Mouse (Mus musculus): ENCODE results near the gene Ankrd66. TPM values are rescaled to one million over a fixed set of nuclear protein-coding genes. Genes with fewer than 3 reads are reported as not detected.
"Not testable (repeated sequence)": the region's sequence is repeated elsewhere in the genome, so short reads cannot be mapped to it uniquely, and the experiment has no call there.

Gene Ankrd66
- total RNA-seq, 2 experiments from 2014 or later, result not detected

DNA sequence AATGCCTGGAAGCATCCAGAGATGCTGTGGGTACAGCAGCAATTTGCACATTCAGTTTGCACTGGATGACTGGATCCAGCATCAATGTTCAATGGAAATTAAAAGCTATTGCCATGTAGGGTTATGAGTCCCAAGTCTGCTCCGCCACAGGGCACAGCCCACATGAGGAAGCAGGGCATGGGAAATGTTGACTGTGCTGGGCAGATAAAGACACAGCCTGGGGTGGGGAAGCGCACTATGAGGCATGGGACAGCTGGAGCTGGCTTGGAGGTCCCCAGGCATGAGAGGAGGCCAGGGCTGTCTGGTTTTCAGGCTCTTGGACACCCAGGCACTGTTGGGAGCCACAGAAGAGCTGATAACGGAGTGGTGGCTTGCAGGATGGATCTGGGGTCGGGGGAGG lies 601 bp upstream of the Ankrd66 start:
- no peak for ATAC-seq (replicated peaks; ENCODE audit: low FRiP score, poor library complexity, severe bottlenecking)

DNA sequence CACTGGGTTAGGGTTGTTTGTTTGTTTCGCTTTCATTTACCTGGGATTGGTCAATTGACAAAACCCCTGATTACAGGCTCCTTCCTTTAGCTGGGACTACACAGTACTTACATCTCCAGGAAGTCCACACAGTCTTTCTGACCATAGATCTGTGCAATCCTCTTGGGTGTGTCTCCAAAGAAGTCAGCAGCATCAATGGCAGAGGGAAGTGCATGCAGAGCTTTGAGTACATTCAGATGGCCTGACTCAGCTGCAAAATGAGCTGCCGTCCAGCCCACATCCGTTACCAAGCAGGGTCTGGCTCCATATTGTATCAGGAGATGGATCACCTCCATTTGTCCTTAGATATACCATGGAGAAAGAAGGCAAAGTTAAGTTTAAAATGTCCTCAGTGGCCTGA lies 4.7 kb downstream of the Ankrd66 start:
- ATAC-seq (replicated peaks; ENCODE audit: low FRiP score, poor library complexity, severe bottlenecking), result no peak

DNA sequence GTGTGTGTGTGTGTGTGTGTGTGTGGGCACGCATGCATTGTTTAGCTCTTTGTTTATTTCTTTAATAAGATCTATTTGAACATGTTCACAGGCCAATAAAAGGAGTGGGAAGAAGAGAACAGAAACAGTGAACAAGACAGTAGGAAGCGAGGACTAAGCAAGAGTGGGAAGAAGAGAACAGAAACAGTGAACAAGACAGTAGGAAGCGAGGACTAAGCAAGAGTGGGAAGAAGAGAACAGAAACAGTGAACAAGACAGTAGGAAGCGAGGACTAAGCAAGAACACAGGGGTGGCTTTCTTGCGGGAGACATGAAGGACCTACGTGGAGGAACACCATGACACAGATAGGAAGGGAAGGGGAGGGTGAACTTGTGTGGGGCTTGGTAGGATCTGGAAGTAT lies 6.6 kb downstream of the Ankrd66 start:
- ATAC-seq (replicated peaks; ENCODE audit: low FRiP score, poor library complexity, severe bottlenecking), result not testable (repeated sequence)

DNA sequence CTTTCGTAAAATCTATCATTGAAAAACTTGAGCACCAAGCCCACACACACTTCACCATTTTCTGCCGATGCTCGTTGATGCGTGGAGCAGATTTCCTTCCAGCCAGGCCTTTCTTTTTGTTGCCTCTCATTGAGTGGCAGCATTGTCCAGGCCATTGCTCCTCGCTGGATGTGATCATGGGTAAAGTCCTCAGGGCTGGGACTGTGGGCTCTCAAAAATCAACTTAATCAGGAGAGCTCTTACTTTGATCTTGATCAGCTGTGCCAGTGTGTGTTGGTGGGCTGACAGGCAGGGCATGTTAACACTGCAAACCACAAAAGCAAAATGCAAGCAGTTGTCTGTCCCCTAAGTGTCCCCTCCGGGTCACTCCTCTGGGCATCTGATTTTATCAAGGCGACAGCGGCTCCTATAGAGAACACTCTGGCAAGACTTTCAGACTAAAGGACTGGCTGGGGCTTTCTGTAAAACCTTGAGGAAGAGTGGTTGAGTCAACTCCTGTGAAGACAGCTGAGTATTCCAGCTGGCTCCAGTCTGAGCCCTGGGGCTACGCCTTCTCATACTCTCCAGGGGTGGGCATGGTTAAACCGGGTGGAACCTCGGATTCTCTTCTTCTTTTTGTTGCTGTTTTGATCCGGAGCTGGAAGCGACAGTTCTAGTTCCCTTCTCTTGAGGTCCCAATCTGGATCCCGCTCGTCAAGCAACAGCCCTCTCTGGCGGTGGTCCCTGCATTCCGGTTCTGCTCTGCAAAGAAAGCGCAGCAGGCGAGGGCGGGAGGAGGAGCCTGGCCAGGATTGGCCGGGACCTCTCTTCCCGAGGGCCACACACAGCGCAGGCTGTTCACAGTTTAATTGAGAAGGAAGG lies 8.8 kb downstream of the Ankrd66 start:
- ATAC-seq (replicated peaks; ENCODE audit: low FRiP score, poor library complexity, severe bottlenecking), result no peak

DNA sequence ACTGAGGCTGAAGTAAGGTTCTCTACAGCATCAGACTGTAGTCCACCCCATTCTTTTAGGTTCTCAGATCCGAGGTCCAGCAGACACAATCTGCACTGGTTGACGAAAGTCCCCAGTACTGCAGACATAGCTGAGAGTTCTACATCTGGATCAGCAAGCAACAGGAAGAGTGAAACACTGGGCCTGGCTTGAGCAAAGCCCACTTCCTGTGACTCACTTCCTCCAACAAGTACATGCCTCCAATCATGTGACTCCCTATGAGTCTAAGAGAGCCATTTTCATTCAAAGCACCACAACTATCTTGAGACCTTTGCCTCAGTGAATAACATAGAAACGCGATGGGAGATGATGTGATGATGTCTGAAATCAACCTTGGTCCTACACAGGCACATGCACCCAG lies 12.2 kb downstream of the Ankrd66 start:
- no peak for ATAC-seq (replicated peaks; ENCODE audit: low FRiP score, poor library complexity, severe bottlenecking)

DNA sequence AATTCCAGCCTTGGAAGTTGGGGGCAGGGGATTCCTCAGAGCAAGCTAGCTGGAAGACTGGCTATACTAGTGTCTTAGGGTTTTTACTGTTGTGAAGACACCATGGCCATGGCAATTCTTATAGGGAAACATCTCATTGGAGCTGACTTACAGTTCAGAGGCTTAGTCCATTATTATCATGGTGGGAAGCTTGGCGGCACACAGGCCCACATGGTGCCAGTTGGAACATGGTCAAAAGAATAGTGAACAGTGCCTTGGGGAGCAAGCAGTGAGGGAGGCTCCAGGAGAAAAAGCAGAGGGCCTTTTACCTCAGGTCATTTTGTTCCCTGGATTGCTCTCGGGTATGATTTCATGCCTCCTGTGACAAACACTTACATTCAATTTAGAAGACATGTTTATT lies 12.9 kb downstream of the Ankrd66 start:
- ATAC-seq (replicated peaks; ENCODE audit: low FRiP score, poor library complexity, severe bottlenecking), result no peak

DNA sequence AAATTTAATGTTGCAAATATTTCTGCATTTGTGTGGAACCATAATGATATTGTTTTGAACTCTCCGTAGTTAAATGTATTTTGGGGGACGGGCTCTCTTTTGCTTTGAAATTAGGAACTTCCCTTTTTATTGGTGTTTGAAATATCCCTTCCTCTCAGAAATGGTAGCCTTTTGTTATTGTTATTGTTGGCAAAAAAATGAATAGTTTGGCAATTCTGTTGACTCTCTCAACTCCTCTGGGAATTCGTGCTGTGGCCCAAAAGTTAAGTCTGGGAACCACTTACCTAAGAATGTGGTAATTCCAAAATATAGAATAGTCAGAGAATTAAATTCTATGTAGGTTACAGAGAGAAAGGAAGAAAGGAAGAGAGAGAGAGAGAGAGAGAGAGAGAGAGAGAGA lies 23.3 kb downstream of the Ankrd66 start:
- no peak for ATAC-seq (replicated peaks; ENCODE audit: low FRiP score, poor library complexity, severe bottlenecking)

DNA sequence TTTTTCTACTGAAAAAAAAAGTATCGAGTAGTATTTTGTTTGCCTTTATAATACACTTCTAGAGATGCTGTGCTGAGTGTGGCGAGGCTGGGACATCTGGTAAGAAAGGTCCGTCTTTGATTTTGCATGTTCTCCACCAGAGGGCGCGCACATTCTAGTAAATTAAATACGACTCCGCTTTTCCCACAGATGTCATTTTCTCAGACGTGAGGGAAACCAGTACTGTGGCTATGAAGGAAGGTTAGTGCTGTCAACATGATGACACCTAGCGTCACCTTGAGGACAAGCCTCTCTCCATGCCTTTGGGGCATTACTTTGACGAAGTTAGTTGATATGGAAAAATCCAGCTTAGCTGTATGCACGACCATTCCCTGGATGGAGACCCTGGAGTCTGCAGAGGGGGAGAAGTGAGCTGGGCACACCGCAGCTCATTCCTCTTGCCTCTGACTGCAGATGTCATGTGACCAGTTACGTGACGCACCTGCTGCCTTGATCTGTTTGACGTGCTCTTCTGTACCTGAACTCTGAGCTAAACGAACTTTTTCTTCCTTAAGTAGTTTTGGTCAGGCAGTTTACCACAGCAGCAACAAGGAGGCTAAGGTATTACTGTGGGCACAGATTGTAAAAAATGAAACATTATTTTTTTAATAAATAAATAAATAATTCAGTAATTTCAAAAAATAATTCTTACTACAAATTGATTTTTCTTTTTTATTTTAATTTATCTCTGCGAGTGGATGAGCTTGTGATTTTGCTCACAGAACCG lies 24.6 kb downstream of the Ankrd66 start:
- no peak for ATAC-seq (replicated peaks; ENCODE audit: low FRiP score, poor library complexity, severe bottlenecking)

DNA sequence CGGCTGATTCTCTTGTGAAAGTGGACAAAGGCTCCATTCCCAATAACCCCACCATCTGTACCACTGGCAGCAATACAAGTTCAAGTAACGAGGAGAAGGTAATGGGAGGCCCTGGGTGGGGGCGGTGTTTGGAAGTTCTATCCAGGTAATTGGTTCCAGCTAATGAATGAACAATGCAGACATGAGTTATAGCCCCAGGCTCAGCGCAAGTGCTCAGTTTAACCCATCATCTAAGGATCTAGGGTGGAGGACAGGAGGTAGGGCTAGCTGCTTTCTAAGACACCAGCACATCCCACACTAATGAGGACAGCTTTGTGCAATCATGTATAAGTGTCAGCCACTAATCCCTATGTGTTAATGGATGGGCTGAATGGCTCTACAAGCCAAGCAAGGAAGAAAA lies 32.7 kb downstream of the Ankrd66 start:
- ATAC-seq (replicated peaks; ENCODE audit: low FRiP score, poor library complexity, severe bottlenecking), result no peak

DNA sequence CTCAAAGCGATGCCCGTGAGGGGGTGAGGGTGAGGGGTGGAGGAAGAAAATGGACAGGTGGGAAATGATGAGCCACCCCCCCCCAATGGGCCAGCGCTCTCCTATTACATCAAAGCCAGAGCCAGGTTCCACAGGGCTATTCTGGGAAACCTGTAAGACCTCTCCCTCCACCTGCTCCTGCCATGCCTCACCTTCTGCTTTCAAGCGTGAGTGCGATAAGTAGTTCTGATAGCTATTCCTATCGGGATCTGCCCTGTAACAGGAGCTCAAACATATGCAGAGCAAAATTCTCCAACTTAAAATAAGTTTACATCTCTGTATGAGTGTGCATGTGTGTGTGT lies 38.9 kb downstream of the Ankrd66 start:
- no peak for ATAC-seq (replicated peaks; ENCODE audit: low FRiP score, poor library complexity, severe bottlenecking)

DNA sequence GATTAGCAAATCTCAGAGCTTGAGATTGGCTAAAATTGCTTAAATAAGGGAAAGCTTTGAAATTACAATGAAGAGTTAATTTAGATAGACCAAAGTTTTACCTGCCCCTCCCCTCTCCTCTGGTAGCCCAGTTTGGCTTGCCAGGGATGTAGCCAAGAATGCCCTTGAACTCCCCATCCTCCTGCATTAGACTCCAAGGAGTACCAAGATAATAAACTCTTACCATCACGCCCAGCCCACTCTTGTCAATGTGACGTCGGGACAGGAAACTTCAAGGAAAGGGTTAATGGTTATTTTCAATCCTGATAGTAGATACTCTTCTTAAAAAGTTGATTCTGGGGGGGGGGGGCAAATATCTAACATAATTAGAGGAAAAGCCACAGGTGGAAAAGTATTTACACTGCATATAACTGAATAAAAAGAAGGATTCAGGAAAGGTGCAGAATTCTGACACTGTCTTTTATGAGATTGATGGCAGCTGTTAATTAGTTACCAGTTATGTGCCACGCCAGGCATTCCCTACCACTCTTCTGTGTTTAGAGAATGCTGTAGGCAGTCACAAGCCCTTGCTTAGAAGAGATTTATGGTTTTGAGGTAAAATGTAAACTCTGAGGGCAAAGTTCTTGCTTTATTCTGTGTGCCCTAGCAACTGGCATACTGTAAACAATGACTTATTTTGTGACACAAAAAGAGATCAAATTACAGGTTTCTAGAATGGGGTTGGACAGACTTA lies 39.4 kb downstream of the Ankrd66 start:
- no peak for ATAC-seq (replicated peaks; ENCODE audit: low FRiP score, poor library complexity, severe bottlenecking)

DNA sequence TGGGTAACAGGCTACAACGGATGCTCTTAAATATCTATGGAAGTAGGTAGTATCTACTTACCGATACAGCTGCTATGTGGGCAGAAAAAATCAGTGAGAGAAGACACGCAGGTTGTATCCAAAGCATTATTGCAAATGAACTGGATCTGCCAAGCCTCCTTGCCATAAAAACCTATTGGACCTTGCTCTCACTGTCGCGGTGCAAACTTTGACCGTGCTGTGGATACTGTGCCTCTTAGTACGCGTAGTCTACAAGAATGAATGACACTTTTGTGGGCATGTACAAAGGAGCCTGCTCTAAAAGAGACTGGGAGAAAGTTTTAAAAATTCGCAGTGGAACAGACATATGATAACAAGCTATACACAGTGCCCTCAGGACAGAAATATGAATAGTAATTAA lies 40.8 kb downstream of the Ankrd66 start, which contains the start of gene Mep1a:
Mep1a (minus strand) TSS at position 221 of the 400 bp plus-strand sequence.
- no peak for ATAC-seq (replicated peaks; ENCODE audit: low FRiP score, poor library complexity, severe bottlenecking)

DNA sequence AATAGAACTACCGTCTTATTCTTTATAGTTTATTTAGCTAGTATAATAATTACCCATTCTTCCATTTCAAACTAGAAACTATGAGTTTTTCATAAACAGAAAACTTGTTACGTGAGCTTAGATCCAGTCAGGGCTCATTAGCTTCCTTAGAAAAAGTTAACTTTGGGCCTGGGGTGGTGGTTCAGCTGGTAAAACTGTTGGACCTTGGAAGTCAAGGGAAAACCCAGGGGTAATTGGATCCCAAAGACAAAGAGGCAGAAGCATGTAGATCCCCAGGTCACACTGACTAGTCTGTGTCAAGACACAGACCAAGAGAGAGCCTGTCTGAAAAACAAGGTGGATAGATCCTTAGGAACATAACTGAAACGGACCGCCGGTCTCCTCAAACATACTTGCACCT lies 41.8 kb downstream of the Ankrd66 start:
- ATAC-seq (replicated peaks; ENCODE audit: low FRiP score, poor library complexity, severe bottlenecking), result no peak

DNA sequence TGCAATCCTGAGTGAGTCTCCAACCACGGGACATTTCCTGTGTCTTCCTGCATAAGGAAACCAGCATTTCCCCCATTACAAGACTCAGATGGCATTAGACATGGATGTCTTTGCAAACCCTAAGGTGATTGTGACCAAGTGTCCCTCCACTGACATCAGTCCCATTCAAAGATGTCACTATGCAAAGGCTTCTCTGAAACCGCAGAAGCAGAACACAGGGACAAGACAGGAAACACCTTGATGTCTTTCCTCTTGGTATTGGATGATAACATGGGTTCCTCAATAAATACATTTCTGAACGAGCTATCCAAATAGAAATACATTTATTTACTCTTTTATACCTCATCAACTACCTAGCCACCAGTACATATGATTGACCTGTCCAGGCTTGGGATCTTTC lies 42.2 kb downstream of the Ankrd66 start:
- ATAC-seq (replicated peaks; ENCODE audit: low FRiP score, poor library complexity, severe bottlenecking), result no peak

DNA sequence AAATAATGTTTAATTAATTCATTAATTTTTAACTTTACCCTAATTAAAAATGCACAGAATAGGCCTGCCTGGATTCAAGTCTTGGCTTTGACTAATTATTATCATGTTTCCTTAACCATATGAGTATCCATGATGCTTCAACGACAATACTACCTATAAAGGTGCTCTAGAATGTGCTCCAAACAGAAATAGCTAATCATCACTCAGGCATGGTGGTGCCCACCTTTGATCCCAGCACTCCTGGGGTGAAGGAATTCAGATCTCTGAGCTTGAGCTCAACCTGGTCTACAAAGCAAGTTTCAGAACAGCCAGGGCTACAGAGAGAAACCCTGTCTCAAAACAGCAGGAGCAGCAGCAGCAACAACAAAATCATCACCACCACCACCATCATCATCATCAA lies 42.9 kb downstream of the Ankrd66 start:
- no peak for ATAC-seq (replicated peaks; ENCODE audit: low FRiP score, poor library complexity, severe bottlenecking)

DNA sequence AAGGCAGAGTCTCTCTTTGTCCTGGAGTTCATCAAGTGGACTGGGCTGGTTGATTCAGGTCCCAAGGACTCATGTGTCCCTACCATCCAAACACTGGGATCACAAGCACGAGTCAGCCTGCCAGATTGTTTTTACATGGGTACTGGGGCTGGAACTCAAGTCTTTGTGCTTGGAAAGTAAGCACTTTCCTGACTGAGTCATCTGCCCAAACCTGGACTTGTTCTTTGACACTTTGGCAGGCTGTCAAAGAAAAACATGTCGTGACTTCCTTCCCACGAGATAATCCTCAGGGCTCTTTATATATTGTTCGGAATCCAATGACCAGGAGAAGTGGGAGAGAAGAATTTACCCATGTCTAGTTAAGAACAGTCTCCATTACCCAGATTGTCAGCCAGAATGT lies 45.9 kb downstream of the Ankrd66 start:
- ATAC-seq (replicated peaks; ENCODE audit: low FRiP score, poor library complexity, severe bottlenecking), result no peak

DNA sequence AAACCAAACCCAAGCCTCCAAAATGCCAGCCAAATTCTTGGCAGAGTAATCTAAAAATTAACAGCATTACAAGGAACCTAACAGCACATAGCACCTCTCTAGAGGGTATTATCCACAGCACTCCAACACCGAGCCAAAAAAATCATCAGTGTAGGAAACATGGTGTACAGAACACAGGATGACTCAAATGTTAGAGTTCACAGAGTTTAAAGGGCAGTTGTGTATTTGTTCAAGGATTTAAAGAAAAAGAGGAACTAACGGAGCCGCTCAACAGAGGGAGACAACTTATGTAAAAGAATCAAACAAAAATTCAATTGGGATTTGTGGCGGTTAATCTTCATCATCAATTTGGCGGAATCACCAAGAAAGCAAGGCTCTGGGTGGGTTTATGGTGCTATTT lies 47.9 kb downstream of the Ankrd66 start:
- no peak for ATAC-seq (replicated peaks; ENCODE audit: low FRiP score, poor library complexity, severe bottlenecking)

DNA sequence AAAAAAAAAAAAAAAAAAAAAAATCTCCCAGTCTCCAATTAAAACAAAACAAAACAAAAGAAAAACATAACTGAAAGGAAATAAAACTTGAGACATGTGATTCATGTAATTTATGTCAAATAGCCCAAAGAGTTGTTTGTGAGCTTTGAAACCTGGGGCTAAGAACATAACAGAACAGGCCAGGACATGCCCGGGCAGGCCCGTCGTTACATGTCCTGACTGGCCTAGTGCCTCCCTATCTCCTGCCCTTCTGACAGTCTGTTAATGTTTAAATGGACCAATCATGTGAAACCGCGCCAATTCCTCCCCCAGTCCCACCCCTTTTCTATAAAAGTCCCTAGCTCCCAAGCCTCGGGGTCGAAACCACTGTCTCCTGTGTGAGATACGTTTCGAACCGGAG lies 53.1 kb downstream of the Ankrd66 start:
- not testable (repeated sequence) for ATAC-seq (replicated peaks; ENCODE audit: low FRiP score, poor library complexity, severe bottlenecking)

DNA sequence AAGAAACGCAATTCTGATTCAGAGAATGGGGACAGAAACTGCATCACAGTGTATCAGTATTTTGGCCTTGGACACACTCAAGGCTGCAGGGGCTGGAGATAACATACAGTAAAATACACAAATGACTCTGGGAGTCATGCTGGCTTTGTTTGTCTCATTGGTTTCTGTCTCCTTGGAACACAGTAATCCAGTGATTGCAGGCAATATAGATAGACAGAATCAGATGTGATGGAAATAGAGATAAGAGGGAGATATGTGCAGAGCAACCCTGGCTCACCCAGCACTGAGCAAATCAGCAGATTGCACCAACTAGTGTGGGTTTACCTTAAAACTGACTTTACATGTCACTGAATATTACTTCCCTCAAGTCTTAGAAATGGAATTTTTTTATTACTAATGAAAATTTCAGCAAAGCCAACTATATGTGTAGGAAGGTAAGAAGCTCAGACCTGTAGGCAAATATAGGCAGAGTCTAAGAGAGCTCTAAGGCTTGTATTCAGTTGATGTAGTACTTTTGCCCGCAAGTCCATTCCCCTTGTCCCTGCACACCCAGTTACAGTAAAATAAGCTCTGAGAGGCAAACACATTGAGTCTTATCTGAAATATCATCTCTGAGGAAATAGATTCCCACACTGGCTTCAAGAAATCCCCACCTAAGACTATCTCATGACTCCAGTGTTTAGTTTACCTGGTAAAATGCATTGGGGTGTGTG lies 54.8 kb downstream of the Ankrd66 start:
- ATAC-seq (replicated peaks; ENCODE audit: low FRiP score, poor library complexity, severe bottlenecking), result no peak

DNA sequence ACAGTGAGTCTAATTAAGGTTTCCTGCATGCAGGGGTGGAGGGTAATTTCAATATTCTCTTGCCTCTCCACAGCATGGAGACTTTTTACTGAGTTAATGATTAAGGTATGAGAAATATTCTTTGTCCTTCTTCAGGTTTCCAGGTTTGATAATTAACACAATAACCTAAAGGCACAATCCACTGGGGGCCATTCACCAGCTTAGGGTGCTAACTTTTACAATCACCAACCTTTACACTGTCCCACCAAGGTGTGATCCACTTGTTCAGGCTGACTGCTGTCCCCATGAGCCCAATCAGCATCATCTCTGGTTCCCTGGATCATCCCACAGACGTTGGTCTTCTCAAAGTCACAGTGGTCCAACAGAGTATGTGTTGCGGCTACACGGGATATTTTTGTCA lies 57.5 kb downstream of the Ankrd66 start:
- ATAC-seq (replicated peaks; ENCODE audit: low FRiP score, poor library complexity, severe bottlenecking), result no peak

All from erythroblast, adult 5-6 weeks (primary cell).